Mouse (Mus musculus) T-helper 1 cell (primary cell): ENCODE data around the gene Fbxl15.

Source experiments
- in situ Hi-C: fragments of 300-600 bp; cut with MboI, MseI; formaldehyde crosslinking; loops from one replicate; pipeline ENCODE4 v1.15.1; 2025; ENCODE audit warnings: high pct_unique_total_duplicates

Fbxl15 gene

DNA sequence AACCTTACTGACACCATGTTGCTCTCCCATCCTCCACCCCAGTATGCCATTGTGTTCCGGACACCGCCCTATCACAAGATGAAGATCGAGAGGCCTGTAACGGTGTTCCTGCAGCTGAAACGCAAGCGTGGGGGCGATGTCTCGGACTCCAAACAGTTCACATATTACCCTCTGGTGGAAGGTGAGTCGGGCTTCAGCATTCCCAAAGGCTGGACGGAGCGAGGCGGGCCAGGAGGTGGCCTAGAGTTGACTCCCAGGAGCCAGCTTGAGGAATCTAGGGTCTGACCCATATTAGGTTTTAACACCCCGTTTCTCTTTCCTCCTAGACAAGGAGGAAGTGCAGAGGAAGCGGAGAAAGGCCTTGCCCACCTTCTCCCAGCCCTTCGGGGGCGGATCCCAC lies 19.7 kb upstream of the Fbxl15 start:
- in situ Hi-C loops, result loop anchor here (5.0 to 10.0 kb wide), 2 partner anchors 171 to 776 kb away; no protein-coding TSS in a partner anchor

DNA sequence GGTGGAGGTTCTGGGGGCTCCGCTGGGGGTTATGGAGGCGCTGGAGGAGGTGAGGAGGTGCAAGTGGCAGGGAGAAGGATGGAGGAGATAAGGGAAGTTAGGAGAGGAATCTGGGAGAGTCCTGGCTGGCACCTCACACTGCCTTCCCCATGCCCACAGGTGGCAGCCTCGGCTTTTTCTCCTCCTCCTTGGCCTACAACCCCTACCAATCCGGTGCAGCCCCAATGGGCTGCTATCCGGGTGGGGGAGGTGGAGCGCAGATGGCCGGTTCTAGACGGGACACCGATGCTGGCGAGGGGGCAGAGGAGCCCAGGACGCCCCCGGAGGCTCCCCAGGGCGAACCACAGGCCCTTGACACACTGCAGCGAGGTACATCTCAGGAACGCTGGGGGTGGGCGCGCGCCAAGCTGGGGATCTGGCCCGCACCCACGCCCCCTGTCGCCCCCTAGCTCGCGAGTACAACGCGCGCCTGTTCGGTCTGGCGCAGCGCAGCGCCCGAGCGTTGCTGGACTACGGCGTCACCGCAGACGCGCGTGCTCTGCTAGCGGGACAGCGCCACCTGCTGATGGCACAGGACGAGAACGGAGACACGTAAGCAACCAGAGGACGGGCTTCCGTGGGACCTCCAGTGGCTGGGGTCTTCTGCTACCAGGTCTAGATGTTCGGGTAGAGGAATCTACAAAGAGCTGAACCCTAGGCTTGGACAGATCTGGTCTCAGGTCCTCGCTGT lies 19.1 kb upstream of the Fbxl15 start:
- in situ Hi-C loops, result loop anchor here (5.0 to 10.0 kb wide), 2 partner anchors 172 to 776 kb away; no protein-coding TSS in a partner anchor

DNA sequence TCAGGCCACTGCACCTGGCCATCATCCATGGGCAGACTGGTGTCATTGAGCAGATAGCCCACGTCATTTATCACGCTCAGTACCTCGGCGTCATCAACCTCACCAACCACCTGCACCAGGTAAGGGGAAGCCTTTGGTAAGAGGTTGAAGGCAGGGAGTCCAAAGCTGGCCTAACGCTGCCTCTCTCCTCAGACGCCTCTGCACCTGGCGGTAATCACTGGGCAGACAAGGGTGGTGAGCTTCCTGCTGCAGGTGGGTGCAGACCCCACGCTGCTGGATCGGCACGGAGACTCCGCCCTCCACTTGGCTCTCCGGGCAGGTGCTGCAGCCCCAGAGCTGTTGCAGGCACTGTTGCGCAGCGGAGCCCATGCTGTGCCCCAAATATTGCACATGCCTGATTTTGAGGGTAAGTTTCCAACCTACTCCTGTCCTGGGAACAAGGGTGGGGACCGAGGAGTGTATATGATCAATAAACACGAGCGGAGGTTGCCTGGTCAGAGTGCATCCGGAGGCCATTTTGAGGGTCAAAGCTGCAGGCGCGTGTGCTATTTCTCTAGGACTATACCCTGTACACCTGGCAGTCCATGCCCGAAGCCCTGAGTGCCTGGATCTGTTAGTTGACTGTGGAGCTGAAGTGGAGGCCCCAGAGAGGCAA lies 18.2 kb upstream of the Fbxl15 start:
- in situ Hi-C loops, result loop anchor here (5.0 to 10.0 kb wide), 2 partner anchors 172 to 775 kb away; no protein-coding TSS in a partner anchor

DNA sequence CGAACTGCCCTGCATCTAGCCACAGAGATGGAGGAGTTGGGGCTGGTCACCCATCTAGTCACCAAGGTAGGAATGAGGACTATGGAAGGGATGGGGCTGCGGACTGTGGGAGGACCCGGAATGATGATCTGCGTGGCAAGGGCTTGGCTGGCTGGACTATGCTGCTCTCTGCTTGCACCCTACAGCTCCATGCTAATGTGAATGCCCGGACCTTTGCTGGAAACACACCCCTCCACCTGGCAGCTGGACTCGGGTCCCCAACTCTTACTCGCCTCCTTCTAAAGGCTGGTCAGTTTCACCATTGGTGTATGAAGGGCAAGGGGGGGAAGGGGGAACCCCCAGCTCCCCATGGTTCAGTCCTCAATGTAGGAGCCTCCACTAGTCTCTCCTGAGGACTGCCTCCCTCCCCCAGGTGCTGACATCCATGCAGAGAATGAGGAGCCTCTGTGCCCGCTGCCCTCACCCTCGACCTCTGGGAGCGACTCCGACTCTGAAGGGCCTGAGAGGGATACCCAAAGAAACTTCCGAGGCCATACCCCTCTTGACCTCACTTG lies 17.6 kb upstream of the Fbxl15 start:
- in situ Hi-C loops, result no loop called here

DNA sequence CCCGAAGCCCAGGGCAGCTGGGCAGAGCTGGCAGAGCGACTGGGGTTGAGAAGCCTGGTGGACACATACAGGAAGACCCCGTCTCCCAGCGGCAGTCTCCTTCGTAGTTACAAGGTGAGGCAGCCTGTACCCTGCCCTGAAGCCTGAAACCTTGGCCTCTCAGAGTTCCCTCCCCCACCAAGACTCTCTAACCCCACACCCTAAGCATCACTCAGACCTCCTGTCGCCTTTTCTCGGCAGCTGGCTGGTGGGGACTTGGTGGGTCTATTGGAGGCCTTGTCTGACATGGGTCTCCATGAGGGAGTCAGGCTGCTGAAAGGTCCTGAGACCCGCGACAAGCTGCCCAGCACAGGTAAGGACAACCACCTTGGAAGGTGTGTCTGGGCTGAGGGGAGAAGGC lies 16.6 kb upstream of the Fbxl15 start:
- in situ Hi-C loops, result no loop called here

DNA sequence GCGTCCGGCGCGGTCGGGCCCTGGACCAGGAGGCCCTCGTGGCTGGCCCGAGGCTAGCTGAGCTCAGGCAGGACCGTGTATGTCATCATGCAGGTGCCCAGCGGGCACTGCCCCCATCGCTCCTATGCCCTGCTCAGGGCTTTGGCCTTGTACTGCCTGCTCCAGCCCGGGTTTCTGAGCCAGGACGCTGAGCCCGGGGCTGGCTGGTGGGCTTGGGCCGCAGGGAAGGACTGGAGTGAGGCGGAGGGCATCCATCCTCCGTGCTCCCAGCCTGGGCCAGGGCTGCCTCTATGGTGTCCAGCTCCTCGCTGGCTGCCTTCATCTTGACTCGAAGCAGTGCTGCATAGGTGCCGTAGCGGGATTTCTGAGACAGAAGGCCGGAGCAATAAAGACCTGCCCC lies 15.4 kb upstream of the Fbxl15 start:
- in situ Hi-C loops, result no loop called here

DNA sequence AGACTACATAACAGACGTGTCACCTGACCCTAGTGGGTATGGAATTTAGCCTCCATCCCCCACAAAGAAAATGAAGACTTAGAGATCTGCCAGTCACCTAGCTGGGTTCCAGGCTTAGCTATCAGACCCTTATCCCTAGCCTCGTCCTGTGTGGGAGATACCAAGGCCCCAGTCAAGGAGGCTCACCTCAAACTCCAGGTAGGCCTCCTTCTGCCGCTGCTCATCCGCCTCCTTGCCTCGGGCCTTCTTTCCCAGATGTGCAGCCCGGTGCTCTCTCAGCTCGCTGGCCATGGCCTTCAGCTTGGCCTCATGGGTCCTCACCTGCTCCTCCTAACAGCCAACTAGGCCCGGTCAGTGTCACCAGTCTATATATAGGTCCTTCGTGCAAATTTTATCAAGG lies 14.9 kb upstream of the Fbxl15 start:
- in situ Hi-C loops, result no loop called here

DNA sequence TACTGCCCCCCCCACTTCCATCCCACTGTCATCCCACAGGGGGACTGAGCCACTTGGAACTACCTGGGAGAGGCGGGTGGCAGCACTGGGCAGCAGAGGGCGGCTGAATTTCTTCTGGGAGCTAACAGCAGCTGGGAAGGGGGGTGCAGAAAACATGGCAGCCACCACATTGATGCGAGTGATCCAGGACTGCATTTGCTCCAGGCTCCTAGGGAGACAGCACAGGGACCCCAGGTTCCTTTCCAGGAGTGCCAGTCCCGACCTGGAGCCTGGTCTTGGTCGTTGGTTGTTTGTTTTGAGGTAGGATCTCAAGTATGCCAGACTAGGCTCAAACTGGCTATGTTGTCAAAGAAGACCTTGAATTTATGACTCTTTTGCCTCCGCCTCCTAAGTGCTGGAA lies 14.4 kb upstream of the Fbxl15 start:
- in situ Hi-C loops, result no loop called here

DNA sequence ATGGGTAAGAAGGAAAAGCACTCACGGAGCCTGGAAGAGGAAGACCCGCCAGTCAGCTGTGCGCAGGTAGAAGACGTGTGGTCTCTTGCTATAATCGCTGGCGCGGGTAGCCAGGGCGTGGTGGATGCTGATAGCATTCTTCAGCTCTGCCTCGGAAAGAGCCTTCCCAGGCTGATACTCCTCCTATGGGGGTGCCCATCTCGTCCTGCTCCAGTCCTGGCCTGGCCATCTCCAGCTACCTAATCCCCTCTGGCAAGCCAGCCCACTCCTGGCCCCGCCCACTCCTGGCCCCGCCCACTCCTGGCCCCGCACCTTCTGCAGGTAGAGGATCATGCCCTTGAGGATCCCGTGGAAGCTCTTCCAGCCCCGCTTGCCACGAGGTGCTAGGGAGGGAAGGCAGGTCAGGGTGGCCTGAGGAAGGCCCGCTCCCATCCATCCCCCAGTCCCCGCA lies 13.8 kb upstream of the Fbxl15 start:
- in situ Hi-C loops, result no loop called here

DNA sequence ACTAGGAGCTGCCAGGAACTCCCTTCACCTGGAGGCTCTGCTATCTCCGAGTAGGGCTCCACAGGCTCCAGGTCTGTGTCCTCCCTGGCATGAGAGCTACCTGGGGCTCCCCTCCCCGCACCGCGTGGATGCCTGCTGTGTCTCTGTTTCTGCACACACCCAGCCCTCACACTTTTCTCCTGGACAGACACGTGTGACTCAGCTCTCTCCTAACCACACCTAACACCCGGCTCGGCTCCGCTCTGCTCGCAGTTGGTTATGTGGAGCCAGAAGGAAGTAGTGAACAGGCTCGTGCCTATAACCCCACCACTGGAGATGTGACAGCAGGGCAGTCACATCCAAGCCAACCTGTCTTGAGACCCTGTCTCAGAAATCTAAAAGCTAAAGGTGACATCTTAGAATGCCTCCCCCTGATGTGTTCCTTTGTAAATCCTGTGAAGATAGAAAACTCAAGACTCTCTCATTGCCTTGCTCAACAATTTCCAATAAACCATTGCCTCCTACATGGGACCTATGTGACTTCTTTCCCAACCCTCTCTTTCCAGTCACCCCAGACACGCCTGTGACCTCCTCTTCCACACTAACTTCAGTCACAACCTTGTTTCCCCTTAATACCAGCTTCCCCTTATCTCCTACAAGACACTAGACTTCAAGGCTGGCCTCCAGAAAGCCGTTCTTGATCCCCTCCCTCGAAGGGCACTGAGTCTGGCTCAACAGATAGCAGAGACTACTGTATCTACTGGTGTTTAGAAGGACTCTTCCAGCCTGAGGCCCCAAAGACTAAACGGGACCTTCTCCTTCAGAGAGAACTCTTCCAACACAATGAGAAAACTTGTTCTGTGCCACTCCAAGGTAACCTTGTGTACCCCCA lies 12.9 kb upstream of the Fbxl15 start:
- in situ Hi-C loops, result no loop called here

DNA sequence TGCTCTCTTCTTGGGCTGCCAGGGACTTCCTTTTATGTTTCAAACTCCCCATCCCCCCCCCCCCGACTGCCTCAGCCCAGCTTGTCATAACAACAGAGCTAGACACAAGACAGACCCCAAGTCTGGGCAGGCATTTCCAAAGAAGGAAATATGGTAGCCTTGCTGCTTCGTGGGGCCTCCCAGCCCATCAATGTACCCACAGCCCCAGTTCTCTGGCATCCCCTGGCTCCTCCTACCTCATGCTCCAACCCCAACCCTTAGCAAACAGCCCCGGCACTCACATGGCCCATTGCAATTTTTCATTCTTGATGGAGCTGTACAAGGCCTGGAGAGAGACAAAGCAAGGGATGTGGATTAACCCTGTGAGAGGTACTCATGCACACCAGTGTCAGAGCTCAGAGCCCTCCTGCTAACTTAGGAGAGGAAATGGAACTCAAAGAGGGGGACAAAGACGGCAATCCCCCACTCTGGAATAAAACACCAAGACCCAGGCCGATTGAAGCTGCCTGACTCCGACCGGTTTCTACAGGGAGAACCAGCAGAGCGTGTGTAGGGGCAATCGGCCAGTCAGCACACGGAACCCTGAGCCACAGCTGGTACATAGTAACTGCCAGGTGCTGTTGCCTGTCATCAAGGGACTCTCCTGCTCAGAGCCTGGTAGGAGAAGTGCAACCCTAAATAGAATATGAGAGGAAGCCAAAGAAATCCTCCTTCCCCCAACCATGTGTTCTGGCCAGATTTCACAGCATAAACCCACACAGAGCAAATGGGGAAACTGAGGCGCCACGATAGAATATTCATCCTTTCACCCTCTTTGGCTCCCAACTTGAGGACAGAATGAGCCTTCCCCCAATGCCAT lies 12.0 kb upstream of the Fbxl15 start:
- in situ Hi-C loops, result no loop called here

DNA sequence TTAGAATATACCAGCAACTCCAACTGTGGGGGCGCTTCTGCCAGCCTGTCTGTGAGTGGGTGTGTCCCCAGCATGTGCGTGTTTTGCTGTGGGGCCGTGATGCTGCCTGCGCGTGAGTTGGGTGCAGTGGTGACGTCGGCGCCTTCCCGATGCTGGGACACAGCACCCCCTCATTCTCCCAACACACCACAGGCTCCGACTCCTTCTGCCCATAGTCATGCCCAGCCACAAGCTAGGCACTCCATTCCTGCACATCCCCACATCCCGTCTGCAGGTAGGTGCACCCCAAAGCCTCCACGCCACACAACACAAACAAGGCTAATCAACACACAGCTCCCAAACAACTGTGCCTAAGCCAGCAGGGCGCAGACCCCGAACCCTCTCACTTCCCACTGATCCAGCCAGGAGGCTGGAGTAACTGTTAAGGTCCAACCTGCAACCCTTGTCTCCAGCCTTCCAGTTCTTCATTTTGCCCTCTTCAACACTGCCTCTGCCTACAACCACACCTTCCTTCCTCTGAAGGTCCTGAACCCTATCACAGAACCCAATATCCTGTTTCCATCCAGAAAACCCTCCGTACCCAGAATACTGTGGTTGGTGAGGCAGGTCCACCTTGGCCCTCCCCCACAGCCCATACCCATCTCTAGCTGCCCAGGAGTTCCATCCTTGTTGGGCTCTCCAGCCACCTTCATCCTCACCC lies 11.0 kb upstream of the Fbxl15 start:
- in situ Hi-C loops, result no loop called here

DNA sequence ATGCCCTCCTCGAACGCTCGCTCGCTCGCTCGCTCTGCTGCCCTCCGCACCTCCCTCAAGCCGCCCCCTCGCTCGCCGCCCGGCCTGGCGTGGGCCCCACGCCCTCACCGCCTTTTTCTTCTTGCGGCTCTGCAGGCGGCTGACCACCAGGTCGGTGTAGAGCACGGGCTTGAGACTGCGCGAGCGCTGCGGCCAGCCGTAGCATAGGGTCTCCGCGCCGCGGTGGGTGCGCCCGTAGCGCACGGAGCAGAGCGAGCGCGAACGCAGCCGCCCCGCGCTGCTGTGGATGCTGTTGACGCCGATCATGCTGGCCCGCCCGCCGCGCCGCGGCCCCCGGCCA lies 10.5 kb upstream of the Fbxl15 start:
- in situ Hi-C loops, result no loop called here

DNA sequence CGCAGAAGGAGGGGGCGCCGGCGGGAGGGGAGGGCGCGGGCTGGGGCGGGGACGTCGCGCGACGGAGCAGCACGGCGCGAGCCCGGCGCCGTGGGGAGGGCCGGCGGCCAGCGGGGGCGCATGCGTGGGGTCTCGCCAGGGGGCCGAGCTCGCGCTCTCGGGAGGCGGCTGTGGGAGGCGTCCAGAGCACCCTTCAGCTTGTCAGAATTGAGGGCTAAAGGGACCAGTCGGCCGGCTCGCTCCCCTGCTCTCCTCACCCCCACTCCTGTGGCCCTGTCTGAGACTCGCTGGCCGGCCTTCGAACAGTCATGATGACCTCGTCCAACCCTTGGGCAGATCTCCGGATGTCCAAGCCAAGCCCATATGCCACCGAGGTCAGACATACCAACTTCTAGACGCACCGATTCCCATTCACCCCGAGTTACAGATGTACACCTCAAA lies 9.9 kb upstream of the Fbxl15 start:
- in situ Hi-C loops, result no loop called here

DNA sequence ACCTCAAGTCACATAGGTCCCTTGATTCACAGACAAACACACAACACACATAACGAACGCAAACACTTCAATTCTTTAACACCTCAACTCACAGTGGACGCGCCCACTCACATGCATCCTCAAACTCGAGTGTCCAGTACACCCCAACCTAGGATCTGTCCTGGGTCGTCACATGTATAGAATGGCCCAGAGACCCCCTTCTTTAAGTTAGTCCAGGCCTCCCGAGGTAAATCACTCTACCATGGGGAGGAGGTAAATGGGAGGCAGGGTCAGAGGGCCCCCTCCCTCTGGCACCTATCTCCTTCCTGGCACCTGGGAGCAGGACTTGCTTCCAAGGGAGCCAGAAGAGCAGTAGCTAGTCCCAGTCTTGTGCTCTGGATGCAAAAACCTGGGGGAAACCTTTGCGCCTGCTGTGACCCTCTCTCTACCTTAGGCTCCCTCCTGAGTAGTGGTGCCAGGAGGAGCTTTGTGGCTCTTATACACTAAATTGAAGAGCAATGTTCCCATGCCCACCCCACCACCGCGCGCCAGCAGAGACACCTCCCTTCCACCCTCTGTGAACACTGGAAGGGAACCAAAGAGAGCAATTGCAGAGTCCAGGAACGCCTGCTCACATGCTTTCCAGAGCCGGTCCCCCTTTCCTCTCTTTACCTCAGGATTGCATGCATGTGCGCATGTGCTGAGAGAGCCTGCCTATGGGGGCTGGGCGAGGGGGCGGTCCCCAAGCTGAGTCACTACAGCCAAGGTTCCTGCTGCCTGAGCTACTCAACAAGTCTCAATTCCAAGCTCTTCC lies 9.2 kb upstream of the Fbxl15 start:
- in situ Hi-C loops, result no loop called here

DNA sequence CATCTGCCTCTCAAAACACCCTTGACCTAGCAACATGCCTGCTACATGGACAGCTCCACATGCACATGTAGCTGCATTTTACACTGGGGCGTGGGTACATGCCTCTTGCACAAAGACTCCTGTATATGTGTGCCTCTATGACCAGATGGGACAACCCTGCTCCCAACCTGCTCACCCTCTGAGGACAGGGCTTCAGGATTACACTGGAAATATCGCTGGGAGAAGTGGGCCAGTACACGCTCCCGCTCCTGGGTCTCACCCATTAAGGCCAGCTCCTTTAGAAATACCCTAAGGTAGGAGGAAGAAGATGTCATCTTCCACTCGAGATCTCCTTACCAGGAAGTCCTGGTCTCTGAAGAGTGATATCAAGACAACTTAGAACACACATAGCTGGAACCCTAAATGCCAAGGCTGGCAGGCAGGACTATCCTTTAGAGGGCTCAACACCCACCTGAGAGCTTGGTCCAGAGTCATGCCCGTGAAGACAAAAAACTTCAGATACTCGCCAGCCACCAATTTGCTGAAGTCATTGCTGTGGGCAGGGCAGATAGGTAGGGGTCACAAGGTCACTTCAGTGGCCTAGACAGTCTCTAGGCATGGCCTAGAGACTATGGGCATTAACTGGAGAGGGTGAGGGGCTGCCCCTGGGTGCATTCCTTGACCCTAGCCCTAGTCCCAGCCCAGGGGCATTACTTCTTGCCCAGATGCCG lies 7.8 kb upstream of the Fbxl15 start:
- in situ Hi-C loops, result no loop called here

DNA sequence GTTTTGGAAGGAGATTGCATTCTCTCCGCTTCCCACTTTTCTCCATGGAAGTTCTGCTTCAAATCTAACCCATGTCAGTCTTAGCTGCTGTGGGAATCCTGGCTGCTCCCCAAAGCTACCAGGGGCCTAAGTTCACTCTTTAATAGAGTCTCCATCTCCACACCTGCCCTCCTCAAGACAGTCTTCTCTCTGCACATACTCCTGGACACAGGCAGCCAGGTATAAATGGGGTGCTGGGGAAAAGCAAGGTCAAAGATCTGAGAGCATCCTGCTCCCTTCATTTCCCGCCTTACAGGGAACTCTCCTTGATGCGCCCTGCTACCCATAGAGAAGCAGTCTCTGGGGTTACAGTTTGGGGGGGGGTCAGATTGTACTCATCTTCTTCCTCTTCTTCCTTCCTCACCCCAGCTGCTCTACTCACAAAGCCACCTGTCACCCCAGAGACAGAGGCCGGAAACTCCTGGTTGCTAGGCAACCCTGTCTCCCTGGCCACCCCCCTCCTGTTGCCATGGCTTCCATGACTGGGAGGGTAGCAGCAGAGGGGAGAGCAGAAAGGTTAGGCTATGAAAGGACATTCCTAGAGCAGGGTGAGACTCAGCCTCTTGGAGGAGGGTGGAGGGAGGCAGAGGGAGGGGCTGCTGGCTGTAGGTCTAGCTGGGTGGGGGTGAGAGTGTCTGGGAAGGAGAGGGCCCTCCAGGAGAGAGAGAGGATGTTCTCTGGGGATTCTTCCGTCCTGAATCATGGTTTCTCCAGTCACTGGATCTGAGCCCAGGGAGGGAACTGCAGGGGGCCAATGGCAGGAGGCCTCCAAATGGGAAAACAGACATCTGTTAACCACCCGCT lies 6.7 kb upstream of the Fbxl15 start:
- in situ Hi-C loops, result no loop called here
